9 mouse cellular contexts compared by ENCODE assay signal in genomic region chrX:167105931-167106417, GRCm38 (mm10).
DNase-seq lines count a peak whose midpoint lies in the region; ATAC-seq lines count a peak whose summit lies in the region.
"Had no signal": no experiment of that assay in that cellular context is flagged by ENCODE, and none has a peak within 500 bp of the region (broad histone marks: within the 10 kb centered on the region; RNA-seq: fewer than 3 reads in every experiment).

No protein-coding gene starts in this region.

- H3K4me3 ChIP-seq in hindbrain, embryonic 13.5 days = no peak overlapping the region
- H3K4me3 ChIP-seq: lung, embryonic 15.5 days had no signal

- 0 out of 2 replicates have a peak overlapping the region, but pooled peaks have one; percentile 1 for H3K4me2 ChIP-seq in hindbrain, embryonic 13.5 days
- H3K4me2 ChIP-seq: lung, embryonic 15.5 days had no signal

- H3K4me1 ChIP-seq in hindbrain, embryonic 13.5 days (replicated peaks) = peaks cover 11% of the 10 kb centered on the region; the same call in 1 of the 2 replicates
- H3K4me1 ChIP-seq: lung, embryonic 15.5 days had no signal

- peaks cover 61% of the 10 kb centered on the region for H3K27me3 ChIP-seq in hindbrain, embryonic 13.5 days

- peak; percentile 2 to 5 for DNase-seq in cerebellum, postnatal 14 days
- DNase-seq in cerebellum, adult 11-12 months = no peak
- DNase-seq in B cell, adult 2 months = peak; percentile 50 to 55
- peak; percentile 22 to 29 for DNase-seq in thymus, postnatal 36 days
- DNase-seq in kidney, adult 11 months = no peak
- no peak for DNase-seq in embryo, embryonic 10.5 days (ENCODE audit: low spot score)

- ATAC-seq in hindbrain, embryonic 13.5 days (ENCODE audit: low FRiP score) = peak; percentile 49; the same call in 1 of the 2 replicates
- ATAC-seq in megakaryocyte progenitor cell, adult 5-6 weeks (replicated peaks; ENCODE audit: poor library complexity) = peak; percentile 32

- WGBS in hindbrain, embryonic 13.5 days = 45% methylated on average over 11 of the region's 11 CpGs

- no peaks in the 10 kb centered on the region for H3K36me3 ChIP-seq in hindbrain, embryonic 13.5 days
- H3K36me3 ChIP-seq: lung, embryonic 15.5 days had no signal

- H3K9me3 ChIP-seq in hindbrain, embryonic 13.5 days = no peaks in the 10 kb centered on the region
- H3K9me3 ChIP-seq: lung, embryonic 15.5 days had no signal

- H3K9ac ChIP-seq in hindbrain, embryonic 13.5 days = no peak overlapping the region
- H3K9ac ChIP-seq: lung, embryonic 15.5 days had no signal

- peak overlapping the region; percentile 18; the same call in 1 of the 2 replicates for H3K27ac ChIP-seq in hindbrain, embryonic 13.5 days
- H3K27ac ChIP-seq: lung, embryonic 15.5 days had no signal

Comparison
In these comparisons a context has a peak if more than half of its experiments do, and no peak if none do; other contexts are left out.
1. DNase-seq: peak in cerebellum, postnatal 14 days (2 of 2), B cell, adult 2 months (2 of 2) and thymus, postnatal 36 days (2 of 2); none in cerebellum, adult 11-12 months (single experiment), kidney, adult 11 months (single experiment) and embryo, embryonic 10.5 days (single experiment).